Mouse (Mus musculus) ZHBTc4 (cell line): Measurements from ENCODE around the gene Hoxa11.

ENCODE experiments used
- DNase-seq: peaks from one replicate; pipeline ENCODE4 v3.0.0-alpha.2; 2011; ENCODE audit warnings: low read depth, low spot score

Hoxa11 gene

DNA sequence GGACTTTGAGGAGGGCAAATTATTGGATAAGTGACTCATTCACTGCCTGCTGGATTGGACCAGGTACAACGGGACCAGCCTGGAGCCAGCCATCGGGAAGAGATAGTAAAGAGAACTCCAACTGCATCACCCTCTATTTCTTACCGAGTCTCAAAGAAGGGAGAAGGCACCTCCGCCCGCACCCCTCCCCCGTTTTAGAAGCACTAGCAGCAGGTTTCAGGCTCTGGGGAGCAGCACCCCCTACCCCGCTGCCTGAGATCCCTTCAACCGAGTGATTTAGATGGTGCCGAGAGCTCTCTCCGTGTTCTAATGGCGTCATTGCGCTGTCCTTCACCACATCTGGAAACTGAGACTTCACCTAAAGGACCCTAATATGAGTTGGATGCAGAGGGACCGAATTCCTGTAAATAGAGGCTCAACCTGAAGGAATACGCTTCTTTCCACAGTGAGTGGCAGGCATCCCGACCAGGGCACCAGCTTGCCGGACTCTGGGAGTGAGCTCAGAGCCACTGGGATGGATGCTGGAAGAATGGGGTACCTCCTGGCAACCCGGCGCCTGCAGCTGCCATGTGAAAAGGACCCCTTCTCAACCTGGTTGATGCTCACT lies 19.8 kb upstream of the Hoxa11 start:
- DNase-seq = no peak

DNA sequence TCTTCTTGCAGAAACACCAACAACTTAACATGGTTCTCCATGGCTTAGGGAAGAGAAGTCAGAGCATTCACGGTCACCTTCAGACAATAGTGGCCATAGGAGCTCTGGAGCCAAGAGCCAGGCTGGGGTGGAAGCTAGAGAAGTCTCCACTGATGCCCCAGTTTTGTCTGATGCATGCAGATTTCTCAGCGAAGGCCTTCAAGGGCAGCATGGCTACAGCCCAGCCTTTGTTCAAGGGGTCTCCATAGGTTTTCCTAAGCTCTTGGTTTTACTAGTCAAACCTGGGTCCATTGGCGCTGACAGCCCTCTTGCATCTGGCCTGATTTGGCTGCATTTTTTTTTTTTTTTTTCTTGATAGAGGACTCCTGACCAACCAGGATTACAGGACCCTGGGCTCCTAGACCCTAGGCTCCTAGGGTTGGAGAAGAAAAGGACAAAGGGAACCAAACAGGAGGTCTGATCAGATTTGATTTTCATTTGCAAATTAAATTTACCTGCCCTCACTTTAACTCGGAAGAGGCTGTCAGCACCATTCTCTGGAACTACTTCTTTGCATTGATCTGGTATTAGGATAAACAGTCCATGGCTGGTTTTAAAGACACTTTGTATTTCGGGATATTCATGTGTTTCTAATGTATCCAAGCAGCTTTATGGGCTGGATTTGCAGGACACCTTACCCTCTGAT lies 18.6 kb upstream of the Hoxa11 start:
- DNase-seq = no peak

DNA sequence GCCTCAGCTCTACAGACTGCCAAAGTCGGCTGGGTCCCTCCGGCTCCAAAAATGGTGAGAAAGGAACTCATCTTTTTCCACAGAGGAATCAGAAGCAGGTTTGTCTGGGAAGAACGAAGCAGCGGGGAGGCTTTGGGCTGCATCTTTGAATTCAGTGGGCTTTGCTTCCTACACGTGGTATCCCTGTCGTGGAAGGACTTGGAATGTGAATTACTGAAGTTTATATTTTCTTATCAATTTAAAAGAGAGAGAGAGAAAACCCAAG lies 17.6 kb upstream of the Hoxa11 start:
- DNase-seq = no peak

DNA sequence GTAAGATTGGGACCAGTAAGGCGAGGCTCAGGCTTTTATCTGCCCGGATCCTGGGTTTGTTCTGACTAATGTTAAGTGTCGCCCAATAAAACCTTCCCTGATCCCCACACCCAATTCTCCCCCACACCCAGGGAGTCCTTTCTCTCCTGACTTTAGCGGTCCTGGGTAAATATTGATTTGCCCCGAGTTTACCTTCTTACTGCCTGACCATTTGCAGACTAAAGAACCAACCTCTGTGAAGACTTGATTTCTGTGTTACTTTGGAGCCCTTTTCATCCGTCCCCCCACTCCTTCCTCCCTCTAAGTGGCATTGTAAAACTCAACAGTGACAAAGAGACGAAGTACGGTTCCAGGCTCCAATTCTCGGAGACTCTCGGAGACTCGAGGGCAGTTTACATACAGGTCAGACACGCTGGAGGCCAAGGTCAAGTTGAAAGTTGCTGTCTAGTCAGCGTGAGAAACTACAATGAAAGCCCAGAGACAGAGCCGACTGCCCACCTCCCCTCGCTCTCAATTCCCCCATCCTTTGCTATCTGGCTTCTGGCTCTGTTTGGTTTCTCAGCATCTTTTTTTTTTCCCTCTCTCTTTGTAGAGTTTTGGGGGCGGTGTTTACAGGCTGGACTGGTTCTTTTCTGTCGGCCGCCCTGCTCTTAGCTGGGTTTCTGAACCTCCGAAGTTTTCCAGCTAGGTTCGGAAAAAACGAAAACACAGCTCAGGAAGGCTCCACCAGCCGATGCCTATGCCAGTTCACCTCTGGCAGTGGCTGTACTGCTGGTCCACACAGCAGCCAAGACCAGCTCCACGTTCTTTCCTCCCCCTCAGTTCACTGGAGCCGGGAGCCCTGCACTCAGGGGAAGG lies 17.1 kb upstream of the Hoxa11 start:
- DNase-seq = peak; percentile 41

DNA sequence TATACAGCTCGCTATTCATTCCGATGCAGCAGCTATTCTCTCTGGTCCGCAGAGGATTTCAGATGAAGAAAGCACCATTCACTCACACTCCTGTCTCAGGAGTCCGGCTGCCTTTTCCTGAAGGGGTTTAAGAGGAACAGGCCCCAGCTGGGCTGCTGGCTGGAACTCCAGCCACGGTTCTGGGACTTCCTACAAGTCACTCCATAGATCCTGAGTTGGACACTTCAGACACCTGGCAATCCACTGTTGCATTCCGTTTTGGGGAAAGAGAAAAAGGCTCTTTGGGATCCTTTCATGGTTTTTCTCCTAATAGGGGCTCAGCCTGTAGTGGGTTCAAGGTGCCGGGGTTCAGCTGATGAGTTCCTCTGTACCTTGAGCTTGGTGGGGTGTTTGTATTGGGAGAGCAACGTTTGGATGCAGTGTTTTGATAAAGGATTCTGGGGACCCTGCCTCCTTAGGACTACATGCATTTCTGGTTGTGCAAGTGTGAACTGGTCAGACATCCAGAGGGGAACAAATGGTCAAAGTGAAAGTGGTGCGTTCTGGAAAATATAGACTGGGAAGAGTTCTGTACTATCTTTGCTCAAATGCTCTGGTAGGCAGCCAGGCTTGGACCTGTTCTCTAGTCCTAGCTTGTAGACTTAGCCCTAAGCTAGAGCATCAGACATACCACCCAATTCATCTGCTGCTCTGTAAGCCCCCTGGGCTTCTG lies 16.3 kb upstream of the Hoxa11 start:
- no peak for DNase-seq

DNA sequence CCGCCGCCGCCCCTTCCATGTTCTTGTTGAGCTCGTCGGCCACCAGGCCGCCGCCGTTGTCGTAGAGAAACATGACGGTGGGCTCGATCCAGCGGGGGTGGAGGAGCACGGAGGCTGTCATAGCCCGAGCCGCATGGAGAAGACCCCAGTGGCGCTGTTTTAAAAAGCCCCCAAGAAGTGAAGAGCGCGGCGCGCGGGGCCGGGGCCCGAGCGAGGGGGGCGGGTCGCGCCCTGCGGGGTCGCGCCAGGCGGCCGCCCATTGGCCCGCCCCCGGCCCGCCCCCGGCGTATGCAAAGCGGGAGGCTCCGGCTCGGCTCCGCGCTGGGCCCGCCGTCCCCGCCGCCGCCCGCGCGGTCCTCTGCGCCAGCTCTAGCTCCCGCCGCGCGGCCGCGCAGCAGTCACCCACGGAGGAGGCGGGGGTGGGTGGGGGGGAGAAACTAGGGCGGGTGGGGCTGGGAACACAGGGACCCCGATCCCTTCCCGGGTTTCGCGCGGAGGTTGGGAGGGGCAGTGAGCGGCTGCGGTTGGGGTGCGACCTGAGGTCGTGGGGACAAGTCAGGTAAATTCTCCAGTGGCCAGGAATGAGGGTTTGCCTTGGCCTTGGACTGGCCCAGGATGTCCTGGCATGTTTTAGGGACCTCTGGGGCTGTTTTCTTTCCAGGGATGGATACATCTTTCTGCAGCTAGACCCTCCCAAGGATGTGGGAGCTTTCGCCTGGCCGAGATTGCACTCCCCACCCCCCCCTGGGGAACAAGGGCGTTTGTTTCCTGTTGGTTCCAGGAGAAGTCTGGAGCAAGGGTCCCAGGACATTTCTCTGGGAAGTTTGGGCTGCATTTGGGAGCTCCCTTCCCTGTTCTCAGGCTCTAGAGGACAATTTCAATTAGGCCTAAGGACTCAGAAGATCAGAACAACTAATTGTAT lies 15.3 kb upstream of the Hoxa11 start, which contains the start of gene Hoxa13:
TSS of gene Hoxa13 (minus strand) at position 227 of the 922 bp plus-strand sequence.
- peak; percentile 76 for DNase-seq

DNA sequence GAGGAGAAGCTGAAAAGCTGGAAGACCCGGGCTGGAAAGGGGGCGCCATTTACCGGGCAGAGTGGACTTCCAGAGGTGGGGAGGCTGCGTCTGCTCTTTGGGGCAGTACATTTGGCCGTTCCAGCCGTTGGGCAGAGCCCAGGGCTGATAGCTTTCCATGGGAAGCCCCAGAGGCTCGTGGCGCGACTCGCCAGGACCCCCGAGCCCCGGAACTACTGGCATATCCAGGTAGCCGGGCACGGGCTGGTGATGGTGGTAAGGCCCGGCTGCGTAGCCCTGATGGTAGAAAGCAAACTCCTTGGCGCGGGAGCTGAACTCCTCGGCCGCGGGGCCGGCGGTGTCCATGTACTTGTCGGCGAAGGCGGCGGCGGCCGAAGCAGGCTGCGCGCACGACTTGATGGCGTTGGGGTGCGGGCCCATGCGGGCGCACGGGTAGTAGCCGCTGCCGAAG lies 14.2 kb upstream of the Hoxa11 start:
- DNase-seq = peak; percentile 62

DNA sequence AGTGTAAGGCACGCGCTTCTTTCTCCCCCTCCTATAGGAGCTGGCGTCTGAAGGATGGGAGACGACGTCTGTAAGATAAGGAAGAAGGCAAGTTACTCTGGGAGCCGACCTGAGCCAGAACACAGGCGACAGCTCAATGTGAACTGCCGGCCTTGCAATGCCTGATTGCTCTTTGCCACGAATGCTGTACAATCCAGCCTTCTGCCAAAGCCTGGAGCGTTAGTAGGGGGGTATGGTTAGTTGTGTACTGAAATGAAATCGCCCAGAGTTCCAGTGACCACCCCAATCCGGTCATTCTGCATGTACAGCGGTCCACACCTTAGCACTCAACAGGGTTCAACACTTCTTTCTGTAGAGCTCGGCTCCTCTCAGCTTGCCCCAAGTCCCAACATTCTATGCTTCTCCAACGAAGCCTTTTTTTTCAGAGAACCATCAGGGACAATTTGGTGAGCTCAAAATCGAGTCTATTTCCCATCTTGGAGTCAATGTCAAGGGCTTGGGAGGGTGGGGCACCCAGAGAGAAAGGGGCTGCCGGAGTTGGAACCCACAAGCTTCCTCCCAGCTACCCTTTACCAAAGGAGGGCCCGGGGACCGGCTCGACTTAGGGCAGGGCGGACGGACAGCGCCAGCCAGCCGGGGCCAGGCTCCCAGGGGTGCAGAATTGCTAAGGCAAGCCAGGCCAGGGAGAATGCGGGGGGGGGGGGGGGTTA lies 13.6 kb upstream of the Hoxa11 start:
- DNase-seq = peak; percentile 62

DNA sequence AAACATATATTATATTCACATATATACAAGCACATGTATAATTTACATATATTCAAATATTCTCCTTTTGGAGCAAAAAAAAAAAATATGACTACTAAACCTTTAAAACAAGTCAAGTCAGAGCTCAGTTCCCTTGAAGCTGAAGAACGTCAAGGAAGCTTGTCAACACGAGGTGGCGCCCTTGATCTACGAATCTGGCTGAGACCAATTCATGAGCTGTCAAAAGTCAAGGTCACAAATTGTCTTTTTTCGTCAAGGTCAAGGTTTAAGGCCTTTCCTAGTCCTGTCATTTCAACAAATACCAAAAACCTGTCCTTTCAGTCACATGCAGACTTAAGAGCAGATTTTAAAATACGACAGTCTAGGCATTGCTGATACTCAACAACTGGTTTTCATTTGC lies 11.3 kb upstream of the Hoxa11 start:
- DNase-seq = peak; percentile 78

DNA sequence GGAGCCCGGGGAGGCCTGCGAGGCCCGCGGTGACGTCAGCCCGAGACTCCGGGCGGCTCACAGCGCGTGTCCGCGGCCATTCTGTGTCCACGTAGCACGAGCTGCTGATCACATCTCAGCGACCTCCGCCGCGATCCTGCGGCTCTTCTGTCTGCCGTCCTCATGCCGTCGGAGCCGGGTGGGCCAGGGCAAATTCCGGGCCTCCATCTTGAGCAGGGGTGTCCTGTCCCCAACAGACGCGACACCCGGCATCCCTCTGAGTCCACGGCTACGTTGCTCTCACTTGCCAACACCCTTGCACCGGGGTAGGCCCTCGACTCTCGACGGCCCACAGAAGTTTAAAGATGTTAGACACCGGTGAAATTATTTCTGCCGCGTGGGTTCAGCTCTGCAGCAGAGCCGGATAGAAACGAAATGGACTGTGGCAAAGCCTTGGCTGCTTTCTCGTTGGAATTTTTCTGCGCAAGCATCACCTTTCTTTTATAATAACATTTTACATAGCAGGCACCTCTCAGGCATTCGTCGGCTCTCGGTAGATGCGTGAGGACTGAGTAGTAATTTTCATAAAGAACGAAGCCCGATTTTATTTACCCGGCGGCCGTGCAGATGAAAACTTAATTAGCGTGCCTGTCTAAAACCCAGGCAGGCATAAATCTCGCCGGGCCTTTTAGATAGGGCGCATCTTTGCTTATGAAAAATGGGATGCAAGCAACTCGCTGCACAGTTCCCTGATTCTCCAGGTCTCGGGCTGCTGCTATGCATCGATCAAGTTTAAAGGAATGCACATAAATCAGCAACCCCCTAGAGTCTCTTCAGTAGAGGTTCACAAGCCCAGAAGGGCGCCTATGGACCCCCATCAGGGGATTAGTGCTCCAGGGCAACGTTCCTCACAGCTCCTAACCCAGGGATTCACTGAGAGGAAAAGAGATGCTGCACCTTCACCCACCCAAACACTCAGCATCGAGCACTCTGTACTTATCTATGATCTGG lies 8.2 kb upstream of the Hoxa11 start:
- peak; percentile 57 for DNase-seq

DNA sequence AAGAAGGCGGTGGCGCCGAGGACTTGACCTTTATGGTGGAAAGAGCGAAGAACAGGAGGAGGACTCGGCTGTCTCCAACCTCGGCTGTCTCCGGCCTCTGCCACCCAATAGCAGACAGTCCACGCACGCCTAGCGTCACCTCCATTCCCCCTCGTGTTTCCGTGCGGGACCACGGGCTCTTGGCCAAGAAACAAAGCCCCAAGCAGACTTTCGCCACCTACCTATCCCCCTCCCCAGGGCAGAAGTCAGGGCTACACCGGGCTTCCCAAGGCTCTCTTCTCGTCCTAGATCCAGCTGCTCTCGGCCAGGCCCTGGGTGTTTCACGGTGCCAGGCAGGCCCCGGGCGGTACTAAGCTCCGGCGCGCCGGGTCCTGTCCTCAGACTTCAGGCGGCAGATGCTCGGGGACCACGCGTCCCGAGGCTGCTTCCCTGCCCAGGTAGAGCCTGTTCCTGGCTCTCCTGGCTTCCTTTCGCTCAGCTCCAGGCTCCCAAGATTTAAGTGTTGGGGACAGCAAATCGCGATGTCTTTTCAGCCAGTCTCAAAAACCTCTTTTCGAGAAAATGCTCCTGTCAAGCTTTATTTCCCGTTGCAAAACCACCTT lies 7.3 kb upstream of the Hoxa11 start:
- peak; percentile 70 for DNase-seq

DNA sequence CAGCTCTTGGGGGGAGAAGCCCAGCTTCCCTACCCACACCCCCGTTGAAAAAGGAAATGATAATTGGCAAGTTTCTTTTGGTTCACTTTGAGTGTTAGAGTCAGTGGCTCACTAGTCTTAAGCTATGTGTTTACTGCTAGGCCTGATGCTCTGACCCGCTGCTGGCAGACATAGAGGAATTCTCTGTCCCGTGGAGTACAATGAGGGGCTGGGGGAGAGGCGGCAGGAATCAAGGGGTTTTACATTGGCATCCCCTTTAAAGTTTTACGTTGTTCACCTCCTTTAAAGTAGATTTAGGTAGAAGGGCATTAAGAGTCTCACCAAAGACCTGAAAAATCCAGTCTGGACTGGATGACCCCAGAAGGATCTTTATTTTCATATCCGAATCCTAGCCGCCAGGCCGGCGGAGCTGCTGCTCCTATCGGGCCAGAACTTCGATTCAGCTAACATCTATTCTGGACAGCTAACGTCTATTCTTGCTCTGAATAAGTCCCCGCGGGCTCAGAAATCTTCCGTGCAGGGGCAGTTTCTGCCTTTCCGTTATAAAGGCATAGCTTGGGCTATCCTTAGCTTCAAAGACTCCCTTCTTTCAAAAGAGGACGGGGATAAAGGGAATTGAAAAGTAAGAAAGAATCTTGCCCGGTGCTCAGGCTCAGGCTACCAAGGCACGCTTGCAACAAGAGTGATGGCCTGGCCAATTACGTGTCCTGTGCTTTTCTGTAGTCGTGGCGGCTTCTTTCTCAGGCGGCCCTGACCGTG lies 6.6 kb upstream of the Hoxa11 start:
- DNase-seq = peak; percentile 55

DNA sequence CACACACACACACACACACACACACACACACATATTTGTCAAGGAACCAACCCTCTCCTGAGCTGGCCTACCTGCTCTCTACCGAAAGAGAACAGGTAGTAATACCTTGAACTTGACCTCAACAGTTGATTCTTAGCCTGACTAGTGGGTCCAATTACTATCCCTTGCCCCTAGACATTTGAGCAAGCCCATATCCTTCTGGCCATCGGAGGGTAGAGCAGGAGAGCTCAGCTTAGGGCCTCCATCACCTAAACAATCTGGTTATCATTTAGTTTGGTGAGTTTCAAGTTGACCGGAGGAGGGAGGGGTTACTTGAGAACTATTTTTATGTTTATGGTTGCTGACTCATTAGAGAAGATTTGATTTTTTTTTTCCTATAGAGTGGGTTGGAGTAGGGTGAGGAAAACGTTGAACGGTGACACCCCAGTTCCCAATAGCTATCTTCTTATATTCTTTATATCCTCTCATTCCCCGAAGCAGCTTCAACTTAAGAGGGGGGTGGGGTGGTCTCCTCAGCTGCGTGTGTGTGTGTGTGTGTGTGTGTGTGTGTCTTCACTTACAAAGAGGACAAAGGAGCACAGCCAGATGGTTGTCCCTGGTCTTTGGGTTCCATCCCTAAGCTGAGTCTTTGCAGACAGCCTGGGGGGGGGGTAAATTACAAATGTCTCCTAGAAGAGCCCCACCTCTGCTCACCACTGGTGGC lies 5.7 kb upstream of the Hoxa11 start:
- DNase-seq = no peak

DNA sequence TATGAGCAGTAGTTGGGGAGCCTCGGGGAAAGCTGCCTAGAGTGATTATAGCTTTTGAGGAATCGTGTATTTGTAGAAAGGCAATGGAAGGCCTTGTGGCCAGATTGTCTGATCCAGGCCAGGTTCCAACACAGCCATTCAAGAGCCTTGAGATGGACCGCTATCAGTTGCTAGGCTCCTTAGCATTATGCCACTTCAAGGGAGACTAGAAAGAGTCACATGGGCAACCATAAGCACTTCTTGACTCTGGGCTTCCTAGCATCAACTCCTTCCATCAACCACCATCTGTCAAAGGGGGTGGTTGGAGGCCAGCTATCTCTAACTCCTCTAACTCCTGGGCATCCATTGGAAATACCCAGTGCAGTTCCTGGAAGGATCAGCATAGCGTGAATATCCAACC lies 4.2 kb upstream of the Hoxa11 start:
- DNase-seq = no peak

DNA sequence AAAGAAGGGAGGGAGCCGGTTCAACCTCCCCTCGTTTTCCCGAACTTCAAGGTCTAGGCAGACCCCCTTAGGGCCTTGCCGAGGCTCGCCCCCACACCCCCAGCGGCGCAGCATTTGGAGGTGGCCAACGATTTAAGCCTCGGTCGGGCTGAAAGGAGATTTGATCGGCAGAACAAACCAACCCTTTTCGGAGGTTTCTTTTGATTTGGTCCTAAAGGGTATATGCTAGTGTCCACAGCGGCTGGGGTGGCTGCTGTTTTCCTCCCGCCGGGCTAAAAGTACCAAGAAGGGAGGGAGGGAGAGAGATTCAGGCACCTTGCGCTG lies 3.8 kb upstream of the Hoxa11 start:
- DNase-seq = no peak

DNA sequence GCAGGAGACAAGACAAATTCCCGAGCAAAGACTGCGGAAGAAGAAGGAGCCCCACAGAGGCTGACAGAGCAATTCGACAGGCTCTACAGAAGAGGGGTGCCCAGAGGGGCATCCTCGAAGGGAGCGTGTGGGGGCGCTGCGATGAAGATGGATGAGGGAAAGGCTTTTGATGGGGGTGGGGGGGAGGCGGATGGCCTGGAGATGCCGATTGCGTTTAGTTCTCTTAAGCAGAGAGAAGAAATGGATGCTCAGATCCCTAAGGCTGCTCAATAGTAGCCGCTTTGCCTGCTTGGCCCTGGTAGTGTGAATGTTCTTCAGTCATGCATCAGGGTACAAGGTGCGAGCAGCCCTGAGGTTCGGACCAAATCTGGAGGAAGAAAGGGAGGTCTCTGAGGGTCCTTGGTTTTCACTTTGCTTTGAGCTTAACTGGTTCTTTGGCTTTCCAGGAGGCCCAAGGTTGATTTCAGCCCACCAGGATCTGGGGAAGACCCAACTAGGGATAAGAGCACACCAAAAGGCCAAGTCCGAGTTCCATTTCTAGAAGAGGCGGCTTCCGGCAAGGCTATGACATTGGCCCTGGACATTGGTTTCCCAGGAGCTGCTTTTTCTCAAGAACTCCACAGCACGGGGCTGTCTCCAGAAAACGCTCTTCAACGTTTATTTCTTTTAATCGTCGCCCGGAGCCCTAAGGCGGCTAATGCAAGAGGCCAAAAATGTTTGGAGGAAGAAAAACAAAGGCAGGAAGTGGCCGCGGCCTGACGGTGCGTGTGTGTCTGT lies 3.2 kb upstream of the Hoxa11 start:
- peak; percentile 43 for DNase-seq
